Mouse (Mus musculus) retina, embryonic 14.5 days (tissue): ENCODE data around the gene Kif26a.

Experiments used
- DNase-seq: peaks from one replicate; pipeline ENCODE4 v3.0.0-alpha.2; 2015; ENCODE audit warnings: low spot score

Gene Kif26a

DNA sequence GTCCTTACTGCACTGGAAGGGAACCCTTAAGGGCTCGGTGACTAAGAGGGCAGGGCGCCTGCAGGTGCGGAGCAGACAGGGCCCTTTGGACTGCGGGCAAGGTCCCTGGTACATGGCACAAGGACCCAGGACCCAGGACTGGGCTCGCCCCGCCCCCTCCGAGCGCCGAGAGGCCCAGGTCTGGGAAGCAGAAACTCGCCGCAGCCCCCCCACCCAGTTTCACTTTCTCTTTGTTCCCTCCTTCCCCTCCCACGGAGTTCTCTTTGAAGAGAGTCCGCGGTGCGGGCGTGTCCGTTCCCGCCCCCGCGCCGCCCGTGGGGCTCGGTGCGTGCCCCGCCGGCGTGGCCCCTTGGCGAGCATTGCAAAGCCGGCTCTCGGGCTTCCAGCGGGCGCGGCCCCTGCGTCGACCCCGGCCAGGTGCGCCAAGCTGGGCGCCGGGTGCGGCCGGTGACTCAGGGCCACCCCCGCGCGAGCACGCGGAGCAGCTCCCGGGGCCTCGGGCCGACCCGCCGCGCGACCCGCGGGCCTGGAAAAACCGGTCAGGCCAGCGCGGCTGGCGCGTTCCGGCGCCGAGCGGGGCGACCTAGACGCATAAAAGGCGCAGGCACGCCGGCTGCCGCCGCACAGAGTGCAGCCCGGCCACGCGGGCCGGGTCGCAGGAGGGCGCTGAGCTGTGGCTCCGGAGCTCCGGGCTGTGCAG, 15.7 kb upstream of the Kif26a start:
- DNase-seq, result peak; percentile 66

DNA sequence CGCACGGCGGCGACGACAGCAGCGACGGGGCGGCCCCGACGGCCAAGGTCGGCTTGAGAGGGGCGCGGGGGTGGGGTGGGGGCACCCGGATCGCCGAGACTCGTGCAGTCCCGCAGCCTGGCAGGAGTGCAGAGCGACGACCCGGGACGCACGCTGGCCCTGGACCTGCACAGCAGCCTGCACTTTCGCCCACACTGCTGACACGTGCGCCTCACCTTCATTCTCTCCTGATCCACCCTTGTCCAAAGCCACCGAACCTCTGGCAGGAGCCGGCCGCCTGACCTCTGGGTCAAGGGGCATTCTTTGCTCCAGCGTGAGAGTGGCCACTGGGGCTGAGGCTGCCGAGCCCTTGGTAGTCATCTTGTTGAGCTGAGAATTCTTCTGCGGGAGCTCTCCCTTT, 15.1 kb upstream of the Kif26a start:
- DNase-seq, result no peak

DNA sequence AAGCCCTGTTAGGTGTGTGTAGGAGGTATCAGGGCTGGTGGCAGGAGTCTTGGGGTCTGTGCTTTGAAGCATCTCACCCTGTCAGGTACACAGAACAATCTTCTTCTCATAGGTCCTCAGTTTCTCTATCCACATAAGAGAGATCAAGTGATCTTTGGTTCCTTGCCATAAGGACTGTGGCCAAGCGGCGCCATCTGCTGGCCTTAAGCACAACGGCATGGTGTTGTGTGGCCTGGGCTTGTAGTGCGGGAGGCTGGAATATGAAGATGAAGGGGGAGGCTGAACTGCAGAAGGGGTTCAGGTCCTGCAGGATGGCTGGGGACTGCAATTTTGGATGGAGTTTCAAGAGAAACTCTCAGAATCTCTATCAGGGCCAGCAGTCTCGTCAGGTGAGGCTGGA, 5.8 kb upstream of the Kif26a start:
- DNase-seq, result peak; percentile 79

DNA sequence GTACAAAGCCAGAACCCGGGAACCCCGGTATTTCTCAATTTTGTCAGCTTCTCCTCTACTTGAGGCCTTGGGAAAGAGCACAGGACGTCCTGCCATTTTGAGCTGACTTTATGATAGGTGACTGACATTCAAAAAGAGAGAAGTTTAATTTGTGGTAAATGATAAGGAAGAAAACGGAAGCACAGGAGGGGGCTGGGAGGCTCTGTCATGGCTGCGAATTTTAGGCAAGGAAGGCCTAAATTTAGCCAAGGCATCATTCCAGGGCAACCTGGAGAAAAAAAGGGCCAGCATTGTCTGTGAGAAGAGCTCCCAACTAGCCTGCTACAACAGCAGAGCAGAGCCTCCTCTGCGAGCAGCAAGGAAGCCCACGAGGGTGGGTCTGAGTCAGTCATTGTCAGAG, 5.3 kb upstream of the Kif26a start:
- no peak for DNase-seq

DNA sequence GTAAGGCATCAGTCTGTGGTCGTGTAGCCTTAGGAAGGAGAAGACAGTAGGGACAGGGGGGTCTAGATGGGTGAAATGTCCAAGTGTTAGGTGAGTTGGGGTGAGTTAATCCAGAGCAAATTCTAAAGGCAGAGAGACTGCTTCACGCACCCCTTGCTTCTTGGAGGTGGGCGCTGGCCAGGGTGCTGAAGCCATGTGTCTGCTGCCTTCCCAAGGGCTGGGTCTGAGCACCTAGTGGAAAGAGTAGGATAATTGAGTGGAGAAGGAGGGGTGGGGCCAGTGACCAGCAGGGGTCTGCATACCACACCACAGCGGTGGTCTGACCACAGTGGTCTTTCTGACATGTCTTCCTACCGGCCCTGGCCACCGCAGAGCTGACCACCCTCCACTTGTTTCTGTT, 4.7 kb upstream of the Kif26a start:
- DNase-seq, result peak; percentile 78

DNA sequence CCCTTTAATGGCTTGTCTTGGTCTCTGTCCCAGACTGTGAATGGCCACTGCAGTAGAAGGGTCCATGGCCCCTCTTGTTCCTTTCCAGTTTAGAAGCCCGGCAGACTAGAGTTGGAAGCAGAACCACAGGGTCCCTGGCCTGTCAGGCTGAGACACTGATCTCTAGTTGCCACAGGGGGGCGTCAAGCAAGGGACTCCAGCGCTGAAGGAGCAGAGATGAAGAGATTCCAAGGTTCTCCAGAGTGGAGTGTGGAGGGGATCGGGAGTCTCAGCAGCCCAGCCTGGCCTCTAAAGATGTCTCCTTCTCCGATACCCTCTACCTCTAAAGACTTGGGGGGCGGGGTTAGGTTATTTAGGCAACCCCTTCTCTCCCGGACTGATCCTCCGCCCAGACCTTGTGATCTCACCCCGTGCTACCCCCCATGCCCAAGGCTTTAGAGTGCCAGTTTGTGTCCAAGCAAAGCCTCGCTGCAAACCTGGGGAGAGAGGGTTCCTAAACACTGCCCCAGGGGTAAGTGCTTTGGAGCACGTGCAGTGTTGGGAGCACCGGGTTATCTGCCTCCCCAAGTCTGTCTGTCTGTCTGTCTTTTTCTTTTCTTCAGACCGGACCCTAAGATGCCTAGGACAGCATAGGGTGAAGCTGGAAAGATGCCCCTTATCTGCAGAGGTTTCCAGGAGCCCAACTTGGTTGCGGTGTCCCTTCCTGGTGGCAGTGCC, 2.7 kb upstream of the Kif26a start:
- peak; percentile 72 for DNase-seq

DNA sequence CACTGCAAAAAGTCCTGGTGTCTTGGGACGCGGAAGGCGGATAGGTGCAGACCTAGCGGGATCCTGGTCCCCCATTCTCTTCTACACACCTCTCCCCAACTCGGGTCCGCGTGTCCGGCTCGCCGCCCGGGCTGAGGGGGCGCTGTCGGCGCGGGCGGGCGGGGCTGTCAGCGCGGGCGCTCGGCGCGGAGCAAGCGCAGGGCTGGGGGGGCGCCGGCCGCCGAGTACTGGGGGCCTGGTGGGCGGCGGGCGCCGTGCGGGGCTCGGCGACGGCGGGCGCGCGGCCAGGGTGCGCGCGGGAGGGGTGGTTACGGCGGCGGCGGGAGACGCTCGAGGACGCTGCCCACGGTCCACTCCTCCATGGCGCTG, 2.2 kb upstream of the Kif26a start:
- peak; percentile 49 for DNase-seq

DNA sequence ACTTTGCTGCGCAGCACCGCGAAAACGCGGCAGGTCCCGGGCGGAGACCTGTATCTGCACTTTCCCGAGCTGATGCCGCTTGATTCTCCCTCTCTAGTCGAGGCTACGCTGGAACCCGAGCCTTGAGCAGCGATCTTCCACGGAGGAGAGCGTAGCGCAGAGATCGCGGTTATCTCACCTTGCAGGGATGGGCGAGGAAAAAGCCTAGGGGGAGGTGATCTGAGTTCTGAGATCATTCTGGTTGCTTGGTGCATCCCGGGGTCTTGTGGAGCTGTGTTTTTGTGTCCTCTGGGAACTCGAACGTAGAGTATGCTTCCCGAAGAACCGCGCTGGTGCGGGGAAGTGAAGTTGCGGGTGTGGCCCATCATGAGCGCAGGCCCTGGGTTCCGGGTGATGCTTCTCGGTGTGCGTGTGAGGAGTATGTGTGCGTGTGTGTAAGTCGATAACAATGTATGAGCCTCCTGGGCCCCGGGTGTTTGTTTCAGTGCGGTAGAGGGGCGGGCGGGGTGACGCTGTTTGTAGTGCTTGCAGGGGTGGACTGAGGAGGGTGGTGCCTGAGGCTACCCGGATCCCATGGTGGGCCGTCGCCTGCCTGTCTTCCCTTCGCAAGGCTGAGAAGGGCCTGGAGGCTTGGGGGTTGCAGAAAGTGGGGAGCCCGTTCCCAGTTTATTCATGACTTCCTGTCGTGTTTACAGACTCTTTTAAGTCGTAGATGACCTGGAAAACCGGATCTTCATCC, 1.5 kb upstream of the Kif26a start:
- DNase-seq, result no peak

DNA sequence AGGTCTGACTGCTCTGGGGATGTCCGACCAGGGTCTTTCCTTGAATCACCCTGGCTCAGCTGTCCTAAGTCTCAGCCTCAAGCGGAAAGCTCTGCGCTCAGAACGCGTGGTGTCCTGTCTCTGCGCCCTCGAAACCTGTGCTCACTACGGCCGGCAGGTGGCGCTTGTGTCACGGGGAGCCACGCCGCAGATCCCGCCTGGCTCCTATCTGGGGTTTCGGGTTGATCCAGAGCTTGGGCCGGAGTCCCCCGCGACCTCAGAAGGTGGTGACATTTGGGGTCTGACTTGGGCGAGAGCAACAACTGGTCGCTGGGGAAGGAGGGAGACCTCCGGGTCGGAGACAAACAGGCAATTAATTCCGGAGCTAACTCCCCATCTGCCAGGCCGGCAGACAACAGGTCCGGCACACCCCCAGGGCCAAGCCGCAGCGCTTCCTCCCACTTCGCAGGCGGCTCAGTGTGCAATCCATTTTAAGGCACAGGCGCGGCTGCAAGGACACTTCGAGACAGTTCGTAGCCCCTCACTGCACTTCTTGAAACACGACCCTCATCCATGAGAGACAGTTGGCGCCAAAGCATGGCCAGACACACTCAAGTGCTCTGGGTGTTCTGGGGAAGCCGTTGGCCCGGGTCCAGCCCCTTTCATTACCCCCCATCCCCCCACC, 665 bp upstream of the Kif26a start:
- peak; percentile 88 for DNase-seq

DNA sequence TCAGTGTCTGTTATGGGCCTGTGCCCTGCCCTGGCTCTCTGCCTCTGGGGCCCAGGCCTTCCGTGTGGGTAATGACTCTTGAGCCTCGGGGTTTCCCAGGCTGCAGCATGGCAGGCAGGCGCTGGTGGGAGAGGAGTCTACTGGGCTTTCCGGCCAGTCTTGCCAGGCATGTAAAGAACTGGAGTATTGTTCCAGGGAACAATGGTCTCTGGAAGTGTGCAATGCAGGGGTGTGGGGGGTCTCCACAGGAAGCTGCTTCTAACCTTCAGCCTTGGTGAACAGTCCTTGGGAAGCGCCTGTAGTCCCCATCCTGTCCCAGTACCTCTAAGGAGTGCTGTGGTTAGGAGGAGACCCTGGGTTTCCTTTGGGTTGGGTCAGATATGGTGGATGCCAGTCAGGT, 1.4 kb downstream of the Kif26a start:
- no peak for DNase-seq

DNA sequence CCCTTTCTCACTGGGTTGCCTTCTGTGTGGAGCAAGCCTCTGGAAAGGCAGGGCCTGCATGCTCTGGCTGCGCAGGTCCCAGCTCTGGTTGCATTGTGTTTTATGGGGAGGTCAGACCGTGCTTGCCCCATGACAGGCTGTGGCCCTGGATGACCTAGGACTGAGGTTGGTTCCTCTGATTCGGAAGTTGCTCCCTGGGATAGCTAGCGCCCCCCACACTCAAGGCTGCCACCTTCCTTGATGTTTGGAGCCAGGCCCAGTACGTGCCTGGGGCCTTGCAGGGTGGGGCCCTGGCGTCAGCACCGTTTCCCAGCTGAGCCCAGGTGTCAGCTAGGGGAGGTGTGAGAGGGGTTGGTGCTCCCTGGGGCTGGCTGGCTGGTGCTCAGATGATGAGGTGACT, 4.0 kb downstream of the Kif26a start:
- no peak for DNase-seq

DNA sequence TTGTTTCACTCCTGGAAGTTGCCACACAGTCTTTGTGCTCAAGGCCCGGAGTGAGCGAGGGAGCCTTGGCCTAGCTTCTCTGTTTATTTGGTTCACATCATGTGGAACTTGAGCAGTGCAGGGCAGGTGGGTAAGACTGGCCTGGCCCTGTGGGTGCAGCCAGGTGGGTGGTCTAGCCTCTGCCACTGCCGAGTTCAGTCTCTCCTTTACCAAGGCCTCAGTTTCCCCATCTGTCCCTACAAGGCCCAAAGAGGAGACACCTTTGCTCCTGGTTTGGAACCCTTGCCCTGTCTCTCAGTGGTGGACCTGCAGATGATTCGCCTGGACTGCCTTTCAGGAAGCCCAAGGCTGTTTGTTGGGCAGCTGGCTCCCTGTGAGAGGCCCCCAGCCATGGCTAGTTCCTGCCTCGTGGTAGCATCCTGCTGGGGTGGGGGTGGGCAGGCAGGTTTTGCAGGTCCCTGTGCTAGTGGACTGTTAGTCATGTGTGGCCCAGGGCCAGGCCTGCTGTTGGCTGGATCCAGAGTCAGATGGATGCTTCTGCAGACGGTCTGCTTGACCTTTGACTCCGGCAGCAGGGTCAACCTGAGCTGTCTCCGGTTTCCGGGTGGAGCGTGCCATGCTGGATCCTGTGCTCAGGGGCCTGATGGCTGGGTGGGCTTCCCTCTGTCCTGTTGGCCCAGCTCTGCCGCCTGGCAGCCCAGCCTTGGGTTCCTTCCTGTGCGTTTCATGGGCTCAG, 5.4 kb downstream of the Kif26a start:
- no peak for DNase-seq

DNA sequence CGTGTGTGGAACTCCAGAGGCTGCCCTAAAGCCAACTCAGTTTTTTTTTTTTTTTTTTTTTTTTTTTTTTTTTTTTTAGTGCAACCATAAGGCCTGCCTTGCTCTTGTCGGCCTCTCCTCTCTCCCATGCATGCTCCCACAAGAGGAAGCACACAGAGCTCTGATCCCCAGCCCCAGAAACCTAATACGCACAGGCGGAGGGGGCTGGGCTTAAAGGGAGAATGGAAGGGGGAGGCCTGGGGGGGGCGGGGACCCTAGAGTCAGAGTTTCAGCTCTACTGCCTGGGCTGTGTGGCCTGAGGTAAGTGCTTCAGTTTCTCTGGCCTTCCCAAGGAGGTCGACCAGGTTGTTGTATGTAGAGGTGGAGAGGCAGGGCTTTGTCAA, 6.0 kb downstream of the Kif26a start:
- no peak for DNase-seq

DNA sequence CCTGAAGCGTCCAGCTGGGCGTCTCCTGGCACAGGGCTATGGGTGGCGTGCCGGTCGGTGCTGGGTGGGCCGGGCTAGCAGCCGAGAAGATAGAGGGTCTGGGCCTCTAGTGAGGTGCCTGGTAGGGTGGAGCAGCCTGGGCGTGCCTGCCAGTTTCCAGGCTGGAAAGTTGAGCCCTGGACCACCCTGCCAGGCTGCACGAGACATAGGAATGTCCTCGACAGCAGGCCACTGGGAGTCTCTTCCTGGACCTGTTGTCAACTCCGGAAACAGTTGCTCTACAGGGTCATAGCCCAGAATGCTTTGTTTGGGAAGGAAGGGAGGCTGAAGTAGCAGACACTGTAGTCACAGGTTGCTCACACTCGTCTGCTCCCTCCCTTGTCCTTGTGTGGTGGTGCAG, 7.6 kb downstream of the Kif26a start:
- DNase-seq, result no peak

DNA sequence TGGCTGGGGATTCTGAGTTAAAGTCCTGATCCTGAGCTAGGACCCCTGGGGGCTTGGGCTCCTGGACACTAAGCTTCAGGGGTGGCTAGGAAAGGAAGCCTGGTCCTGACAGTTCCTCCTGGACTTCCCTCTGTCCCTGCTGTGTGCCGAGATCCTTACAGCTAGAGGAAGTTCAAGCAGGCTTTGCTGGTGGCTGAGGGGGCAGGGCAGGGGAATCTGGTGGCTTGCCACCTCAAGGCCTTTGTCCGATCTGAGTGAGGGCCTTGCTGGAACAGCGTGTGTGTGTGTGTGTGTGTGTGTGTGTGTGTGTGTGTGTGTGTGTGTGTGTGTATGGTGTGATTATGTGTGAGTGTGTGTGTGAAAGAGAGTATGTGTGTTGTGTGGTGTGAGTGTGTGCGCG, 8.5 kb downstream of the Kif26a start:
- no peak for DNase-seq

DNA sequence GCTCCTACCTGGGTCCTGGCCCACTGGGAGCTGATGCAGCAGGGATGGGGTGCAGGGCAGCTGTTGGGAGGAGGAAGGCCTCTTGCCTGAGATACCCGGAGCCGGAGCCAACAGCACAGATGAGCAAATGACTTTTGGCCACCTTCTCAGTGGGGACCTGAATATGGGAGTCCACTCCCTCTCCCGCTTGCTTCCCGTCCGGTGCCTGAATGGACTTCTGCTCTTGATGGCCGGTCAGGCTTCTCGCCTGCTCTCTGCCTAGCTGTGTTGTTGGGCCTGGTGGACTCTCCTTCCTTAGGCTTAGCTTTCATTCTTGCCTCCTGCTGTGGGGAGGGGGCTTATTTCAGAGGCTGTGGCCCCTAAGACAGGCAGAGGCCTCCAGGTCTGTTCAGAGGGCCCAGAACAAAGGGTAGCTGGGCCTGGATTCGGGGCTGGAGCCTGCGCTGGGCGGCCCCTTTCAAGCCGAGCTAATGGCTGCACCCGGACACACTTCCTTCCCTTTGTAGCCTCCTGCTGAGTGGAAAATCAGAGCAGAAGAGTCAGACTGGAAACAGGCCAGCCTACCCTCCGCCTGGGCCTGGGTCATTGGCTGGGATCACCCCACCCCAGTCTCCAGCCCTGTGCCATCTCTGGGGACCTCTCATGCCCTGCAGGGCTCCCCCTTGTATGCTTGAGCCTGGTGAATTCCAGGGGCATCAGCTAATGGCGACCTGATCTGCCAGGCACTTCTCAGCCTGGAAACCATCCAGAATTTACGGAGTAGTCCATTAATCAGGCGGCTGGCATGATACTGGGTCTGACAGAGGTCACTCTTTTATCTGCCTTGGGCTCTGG, 9.4 kb downstream of the Kif26a start:
- DNase-seq, result no peak

DNA sequence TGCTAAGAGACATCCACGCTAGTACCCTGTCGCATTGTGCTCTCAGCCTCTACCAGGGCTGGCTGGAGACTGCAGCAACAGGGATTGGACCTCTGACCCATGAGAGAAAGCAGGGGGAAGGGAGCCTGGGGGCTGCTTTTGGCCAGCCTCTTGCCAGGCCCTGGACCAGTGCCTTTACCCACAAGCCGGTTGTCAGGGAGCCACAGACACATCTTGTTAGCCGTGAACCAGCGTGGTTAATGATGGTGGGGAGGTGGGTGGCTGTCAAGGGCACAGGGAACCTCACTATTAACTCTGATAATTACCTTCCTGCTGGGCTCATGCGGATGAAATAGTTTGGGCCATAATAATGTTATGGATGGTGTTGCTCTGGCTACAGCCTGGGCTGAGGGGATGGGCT, 10.8 kb downstream of the Kif26a start:
- no peak for DNase-seq

DNA sequence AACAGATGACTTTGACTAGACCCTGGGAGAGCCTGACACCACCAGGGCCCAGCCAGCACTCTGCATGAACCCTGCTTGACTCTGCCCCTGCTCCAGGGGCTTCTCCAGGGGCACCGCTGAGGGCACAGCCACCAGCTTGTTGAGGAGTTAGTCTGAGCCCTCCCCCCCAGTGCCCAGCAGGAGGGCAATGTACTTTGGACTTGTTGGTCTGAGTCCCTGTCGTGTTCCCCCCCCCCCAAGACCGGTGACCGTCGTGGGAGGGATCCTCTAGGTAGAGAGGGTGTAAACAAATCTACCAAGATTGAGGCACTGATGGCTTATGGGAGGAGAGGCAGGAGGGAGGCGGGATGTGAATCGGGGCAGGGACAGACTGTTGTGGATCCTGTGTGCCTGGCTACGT, 12.2 kb downstream of the Kif26a start:
- DNase-seq, result no peak

DNA sequence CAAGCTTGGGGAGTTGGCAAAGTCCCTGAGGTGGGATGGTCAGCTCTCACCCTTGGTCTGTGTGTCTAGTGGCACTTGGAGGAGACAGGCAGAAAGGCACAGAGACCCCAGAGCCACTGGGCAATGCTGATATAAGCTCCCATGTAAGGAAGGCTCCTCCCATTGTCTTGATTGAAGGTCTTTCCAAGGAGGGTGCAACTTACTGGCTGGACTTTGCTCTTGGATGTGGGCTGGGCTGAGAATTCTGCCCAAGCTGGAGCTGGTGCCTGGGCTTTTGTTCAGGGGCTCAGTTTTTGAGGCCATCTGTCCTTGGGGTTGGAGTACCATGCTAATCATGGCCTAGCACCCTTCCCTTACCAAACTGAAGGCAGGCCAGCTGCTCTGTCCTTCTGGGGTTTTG, 12.8 kb downstream of the Kif26a start:
- DNase-seq, result no peak

DNA sequence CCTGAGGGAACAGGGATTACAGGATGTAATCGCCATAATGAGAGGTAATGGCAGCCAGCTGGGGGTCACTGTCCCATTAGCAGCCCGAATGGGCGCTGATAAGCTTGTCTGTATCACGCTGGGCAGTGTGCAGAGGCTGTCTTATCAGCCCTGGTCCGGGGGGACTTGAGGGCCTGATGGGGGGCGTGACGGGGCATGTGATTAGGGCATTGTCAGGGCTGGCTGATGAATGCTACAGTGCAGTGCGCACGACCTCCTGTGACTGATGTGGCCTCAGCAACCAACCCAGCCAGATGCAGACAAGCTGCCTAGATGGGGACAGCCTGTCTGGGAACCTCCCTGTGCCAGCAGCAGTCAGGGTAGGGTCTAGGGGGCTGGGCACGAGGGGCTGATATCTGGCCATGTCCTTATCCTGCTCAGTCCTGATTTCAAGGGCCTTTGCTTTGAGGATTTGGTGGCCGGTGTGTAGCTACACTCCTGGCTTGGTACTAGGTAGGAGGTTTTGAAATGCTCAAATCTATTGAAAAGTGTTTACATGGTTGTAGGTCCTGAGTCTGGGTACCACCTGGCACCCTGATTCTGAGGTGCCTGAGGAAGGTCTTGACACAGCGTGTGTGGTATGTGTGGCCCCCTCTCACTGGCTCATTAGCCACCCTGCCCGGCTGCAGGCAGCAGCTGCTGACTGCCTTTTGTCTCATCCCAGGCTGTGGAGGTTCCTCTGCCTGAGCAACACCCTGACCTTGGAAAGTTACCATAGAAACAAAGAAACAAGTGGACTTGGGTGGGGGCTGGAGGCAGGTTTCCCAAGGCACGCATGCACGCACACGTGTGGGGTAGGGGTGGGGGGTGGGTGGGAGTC, 18.2 kb downstream of the Kif26a start:
- peak; percentile 76 for DNase-seq
